Mouse (Mus musculus): ENCODE results near the gene Ube2k.

The Ube2k gene

GRCm38 (mm10) chr5:65606820-65607219 lies 69.8 kb downstream of the Ube2k start:
- in situ Hi-C loops (cut with MboI; ENCODE audit: low pct_unique_long_range_greater_than_20kb in 1 of 2, low sequenced_read_pairs in 2 of 2, unreplicated experiment in 1 of 2), result no loop called here

GRCm38 (mm10) chr5:65609769-65610168 lies 72.7 kb downstream of the Ube2k start:
- in situ Hi-C loops (cut with MboI; ENCODE audit: low pct_unique_long_range_greater_than_20kb in 1 of 2, low sequenced_read_pairs in 2 of 2, unreplicated experiment in 1 of 2), result no loop called here

GRCm38 (mm10) chr5:65610541-65610940 lies 73.5 kb downstream of the Ube2k start:
- in situ Hi-C loops (cut with MboI; ENCODE audit: low pct_unique_long_range_greater_than_20kb in 1 of 2, low sequenced_read_pairs in 2 of 2, unreplicated experiment in 1 of 2), result no loop called here

- in situ Hi-C loops (cut with MboI; ENCODE audit: low pct_unique_long_range_greater_than_20kb in 1 of 2, low sequenced_read_pairs in 2 of 2, unreplicated experiment in 1 of 2), result no loop called here
Measured at GRCm38 (mm10) chr5:65613152-65613924, 76.3 kb downstream of the Ube2k start.

- in situ Hi-C loops (cut with MboI; ENCODE audit: low pct_unique_long_range_greater_than_20kb in 1 of 2, low sequenced_read_pairs in 2 of 2, unreplicated experiment in 1 of 2), result no loop called here
Measured at GRCm38 (mm10) chr5:65624340-65624739, 87.3 kb downstream of the Ube2k start.

GRCm38 (mm10) chr5:65638896-65639295 lies 101.9 kb downstream of the Ube2k start:
- in situ Hi-C loops (cut with MboI; ENCODE audit: low pct_unique_long_range_greater_than_20kb in 1 of 2, low sequenced_read_pairs in 2 of 2, unreplicated experiment in 1 of 2), result no loop called here

Data from mouse embryonic stem cell (cell line).